Mouse (Mus musculus): ENCODE measurements around the gene Rnf141. TPM values are rescaled to one million over a fixed set of nuclear protein-coding genes. Genes with fewer than 3 reads are reported as not detected.

Rnf141 gene
- polyA plus RNA-seq, 1 experiment from 2014 or later: 29.0 TPM

- Histone ChIP-seq H3K4me2 (ENCODE audit: low read depth, low read length) (no peak overlapping the region), H3K36me3 (ENCODE audit: control insufficient read depth, insufficient read depth) (no peaks in the 10 kb centered on the region), H3K27me3 (ENCODE audit: control insufficient read depth, insufficient read depth, low read depth, low read length) (no peaks in the 10 kb centered on the region), H3K9ac (ENCODE audit: low read depth, low read length) (no peak overlapping the region), H3K27ac (ENCODE audit: low read length) (no peak overlapping the region), H3K4me1 (ENCODE audit: control insufficient read depth, low read depth, low read length) (no peaks in the 10 kb centered on the region), H3K9me3 (replicated peaks; ENCODE audit: control insufficient read depth, low read length) (no peaks in the 10 kb centered on the region), H3K4me3 (ENCODE audit: low read depth, low read length) (no peak overlapping the region)
- 88% methylated on average over 1 of the region's 1 CpGs for WGBS (ENCODE audit: insufficient replicate concordance)
- ATAC-seq (ENCODE audit: low read depth): no peak
Observed at GRCm38 (mm10) chr7:110751634-110752033, 92.6 kb downstream of the Rnf141 start.

DNA sequence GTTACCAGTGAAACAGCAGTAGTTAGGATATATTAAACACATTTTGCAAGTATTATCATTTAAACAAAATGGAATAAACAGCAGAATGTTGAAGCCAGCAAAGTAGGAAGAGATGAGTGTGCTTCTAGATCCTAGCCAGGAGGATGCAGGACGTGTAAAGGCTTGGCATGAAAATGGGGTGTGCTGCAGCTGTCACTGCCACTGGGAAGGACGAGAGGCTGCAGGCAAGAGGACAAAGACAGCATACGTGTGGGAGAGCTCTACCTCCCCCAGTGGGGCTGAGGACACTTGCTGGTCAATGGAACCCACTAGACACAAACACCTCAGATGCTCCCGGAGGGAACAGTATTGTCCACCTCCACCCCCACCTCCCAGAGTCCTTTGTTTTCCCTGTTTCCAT, 93.4 kb downstream of the Rnf141 start:
- no peak for ATAC-seq (ENCODE audit: low read depth)
- Histone ChIP-seq H3K4me3 (ENCODE audit: low read depth, low read length) (no peak overlapping the region), H3K27ac (ENCODE audit: low read length) (no peak overlapping the region), H3K4me2 (ENCODE audit: low read depth, low read length) (no peak overlapping the region), H3K9ac (ENCODE audit: low read depth, low read length) (no peak overlapping the region), H3K36me3 (ENCODE audit: control insufficient read depth, insufficient read depth) (no peaks in the 10 kb centered on the region), H3K9me3 (replicated peaks; ENCODE audit: control insufficient read depth, low read length) (no peaks in the 10 kb centered on the region), H3K27me3 (ENCODE audit: control insufficient read depth, insufficient read depth, low read depth, low read length) (no peaks in the 10 kb centered on the region), H3K4me1 (ENCODE audit: control insufficient read depth, low read depth, low read length) (no peaks in the 10 kb centered on the region)
- 44% methylated on average over 4 of the region's 4 CpGs for WGBS (ENCODE audit: insufficient replicate concordance)

Small RNA genes within 50 kb of the gene (microRNA-seq; reads per million reads assigned to microRNA genes)
- gene Gm47282: not detected

Other genes starting within 250 kb of the Rnf141 start
- gene Sbf2, start 229.5 kb downstream of the Rnf141 start, polyA plus RNA-seq (2015; fragmentation: Nextera tagmentation; extraction: Ambion mirVana): 5.8 and 7.3 TPM in 2 replicates
- 1.9 and 2.1 TPM in 2 replicates for gene Adm, start 216.8 kb downstream of the Rnf141 start, polyA plus RNA-seq (2015; fragmentation: Nextera tagmentation; extraction: Ambion mirVana)
- gene Ampd3, start 76.3 kb downstream of the Rnf141 start, polyA plus RNA-seq (2015; fragmentation: Nextera tagmentation; extraction: Ambion mirVana): 32.6 and 34.4 TPM in 2 replicates
- gene Lyve1, start 18.8 kb upstream of the Rnf141 start, polyA plus RNA-seq (2015; fragmentation: Nextera tagmentation; extraction: Ambion mirVana): 24.3 and 26.4 TPM in 2 replicates
- gene Mrvi1, start 138.0 kb upstream of the Rnf141 start, polyA plus RNA-seq (2015; fragmentation: Nextera tagmentation; extraction: Ambion mirVana): 4.3 and 4.4 TPM in 2 replicates
- gene Ctr9, start 184.5 kb upstream of the Rnf141 start, polyA plus RNA-seq (2015; fragmentation: Nextera tagmentation; extraction: Ambion mirVana): 22.9 and 24.7 TPM in 2 replicates
- 332 and 350 TPM in 2 replicates for gene Eif4g2, start 238.6 kb upstream of the Rnf141 start, polyA plus RNA-seq (2015; fragmentation: Nextera tagmentation; extraction: Ambion mirVana)